Mouse (Mus musculus): ENCODE data around the gene Vmn1r135. TPM values are rescaled to one million over a fixed set of nuclear protein-coding genes. Genes with fewer than 3 reads are reported as not detected.

Gene Vmn1r135
- not detected for total RNA-seq (2023)

DNA sequence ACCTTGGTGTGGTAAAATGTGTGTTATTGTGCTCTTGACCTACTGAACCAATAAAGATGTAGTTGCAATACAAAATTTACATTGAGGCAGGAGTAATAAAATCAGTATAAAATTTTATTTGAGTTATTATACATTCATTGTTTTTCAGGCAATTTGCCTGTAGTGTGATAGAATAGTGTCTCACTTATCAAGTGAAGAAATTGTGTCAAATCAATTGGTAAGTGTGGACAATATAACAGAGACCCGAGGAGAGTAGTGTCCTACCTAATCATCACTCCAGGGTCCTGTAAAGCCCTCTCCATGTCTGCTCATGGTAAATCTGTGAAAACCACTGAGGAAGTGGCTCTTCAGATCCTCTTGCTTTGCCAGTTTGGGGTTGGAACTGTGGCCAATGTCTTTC lies at the start of gene Vmn1r135:
TSS of gene Vmn1r135 (plus strand) at position 301 of the 400 bp plus-strand sequence.

DNA sequence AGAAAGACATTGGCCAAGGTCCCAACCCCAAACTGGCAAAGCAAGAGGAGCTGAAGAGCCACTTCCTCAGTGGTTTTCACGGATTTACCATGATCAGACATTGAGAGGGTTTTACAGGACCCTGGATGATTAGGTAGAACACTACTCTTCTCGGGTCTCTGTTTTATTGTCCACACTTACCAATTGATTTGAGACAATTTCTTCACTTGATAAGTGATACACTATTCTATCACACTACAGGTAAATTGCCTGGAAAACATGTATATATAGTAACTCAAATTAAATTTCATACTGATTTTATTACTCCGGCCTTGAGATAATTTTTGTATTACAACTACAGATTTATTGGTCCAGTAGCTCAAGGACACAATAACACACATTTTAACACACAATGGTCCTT lies 35.5 kb upstream of the Vmn1r135 start, which contains the start of gene Gm4177:
TSS of gene Gm4177 (minus strand) at position 101 of the 400 bp plus-strand sequence.

GRCm38 (mm10) chr7:21844167-21844566 lies 12.0 kb downstream of the Vmn1r135 start, which contains the start of gene Gm5725:
Gene Gm5725, minus strand, starts transcription at chr7:21844267.

Other genes with a start within 250 kb of the Vmn1r135 start
- gene Vmn1r132, start 218.3 kb upstream of the Vmn1r135 start, total RNA-seq (2023) = not detected
- gene Gm4175, start 70.9 kb upstream of the Vmn1r135 start, total RNA-seq (2023) = not detected
- gene Gm4177, start 35.6 kb upstream of the Vmn1r135 start, total RNA-seq (2023) = not detected
- gene Gm5725, start 11.9 kb downstream of the Vmn1r135 start, total RNA-seq (2023) = not detected
- gene Gm5891, start 88.9 kb downstream of the Vmn1r135 start, total RNA-seq (2023) = not detected
- not detected for gene Vmn1r137, start 162.2 kb downstream of the Vmn1r135 start, total RNA-seq (2023)
- gene Vmn1r138, start 196.5 kb downstream of the Vmn1r135 start, total RNA-seq (2023) = not detected
- not detected for gene Gm6176, start 224.0 kb downstream of the Vmn1r135 start, total RNA-seq (2023)
- gene Vmn1r139, start 236.7 kb downstream of the Vmn1r135 start, total RNA-seq (2023) = not detected